Mouse (Mus musculus) intestine, embryonic 15.5 days (tissue): ENCODE results near the gene Hmgxb4. TPM values are rescaled to one million over a fixed set of nuclear protein-coding genes. Genes with fewer than 3 reads are reported as not detected.

Experiments used
- ATAC-seq: fragments of 200-750 bp; cut with Nextera tagmentation; 2 replicates; pipeline ENCODE4 v1.8.0; 2017; ENCODE audit warnings: moderate TSS enrichment, moderate library complexity
- H3K27ac ChIP-seq: fragments of 300-500 bp; sonication (generic); 2 replicates; pipeline ENCODE4 v1.5.1; 2015; ENCODE audit warnings: mild to moderate bottlenecking, inconsistent platforms
- H3K27me3 ChIP-seq: fragments of 300-500 bp; sonication (generic); replicated peaks from 2 replicates; pipeline ENCODE4 v1.6.1; 2015; ENCODE audit warnings: inconsistent platforms
- H3K36me3 ChIP-seq: fragments of 300-500 bp; sonication (generic); 2 replicates; pipeline ENCODE4 v1.6.1; 2015; ENCODE audit warnings: inconsistent platforms
- H3K4me1 ChIP-seq: fragments of 300-500 bp; sonication (generic); replicated peaks from 2 replicates; pipeline ENCODE4 v1.6.1; 2015; ENCODE audit warnings: inconsistent platforms
- H3K4me2 ChIP-seq: fragments of 300-500 bp; sonication (generic); replicated peaks from 2 replicates; pipeline ENCODE4 v1.6.1; 2015; ENCODE audit warnings: mild to moderate bottlenecking, inconsistent platforms
- H3K4me3 ChIP-seq: fragments of 300-500 bp; sonication (generic); replicated peaks from 2 replicates; pipeline ENCODE4 v1.5.1; 2015; ENCODE audit warnings: inconsistent platforms
- H3K9ac ChIP-seq: fragments of 300-500 bp; sonication (generic); 2 replicates; pipeline ENCODE4 v1.6.1; 2015; ENCODE audit warnings: inconsistent platforms
- H3K9me3 ChIP-seq: fragments of 300-500 bp; sonication (generic); 2 replicates; pipeline ENCODE4 v1.6.1; 2016; ENCODE audit warnings: inconsistent platforms
- WGBS: fragments of 180-500 bp; shearing (Covaris S2); methylation state at CpG from one replicate; pipeline ENCODE4 v1.1.7; 2015; 5-methylcytosine and 5-hydroxymethylcytosine counted together
- polyA plus RNA-seq: library from polyadenylated mRNA; unstranded; fragments of >200 nt; fragmentation: Nextera tagmentation; extraction: Ambion mirVana; gene quantifications from 2 replicates; pipeline ENCODE4 v1.2.1, GENCODE M21; 2015

The Hmgxb4 gene
- polyA plus RNA-seq, 1 experiment from 2014 or later: 29.7 TPM

DNA sequence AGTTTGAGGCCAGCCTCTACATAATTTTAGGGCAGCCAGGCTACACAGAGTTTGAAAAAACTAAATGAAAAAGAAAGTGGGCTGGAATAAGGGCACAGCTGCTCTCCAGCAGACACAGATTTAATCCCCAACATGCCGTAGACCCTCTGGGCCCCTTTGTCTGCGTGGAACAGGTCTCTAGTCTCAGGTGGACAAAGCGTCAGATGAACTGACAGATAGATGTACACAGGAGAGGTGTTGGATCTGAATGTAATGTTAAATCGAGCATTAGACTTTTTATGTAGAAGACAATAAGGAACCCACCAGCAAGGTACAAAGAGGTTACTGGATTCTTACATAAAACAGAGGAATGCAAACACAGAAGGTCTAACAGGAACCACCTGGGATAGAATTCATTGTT is 32.7 kb downstream of the Hmgxb4 start:
- ATAC-seq: no peak
- H3K36me3 ChIP-seq: peaks cover 24% of the 10 kb centered on the region; the same call in 1 of the 2 replicates
- H3K27me3 ChIP-seq: no peaks in the 10 kb centered on the region
- no peaks in the 10 kb centered on the region for H3K9me3 ChIP-seq
- H3K4me3 ChIP-seq: no peak overlapping the region
- H3K9ac ChIP-seq: no peak overlapping the region
- H3K27ac ChIP-seq: no peak overlapping the region
- no peak overlapping the region for H3K4me2 ChIP-seq
- 94% methylated on average over 4 of the region's 4 CpGs for WGBS
- no peaks in the 10 kb centered on the region for H3K4me1 ChIP-seq

DNA sequence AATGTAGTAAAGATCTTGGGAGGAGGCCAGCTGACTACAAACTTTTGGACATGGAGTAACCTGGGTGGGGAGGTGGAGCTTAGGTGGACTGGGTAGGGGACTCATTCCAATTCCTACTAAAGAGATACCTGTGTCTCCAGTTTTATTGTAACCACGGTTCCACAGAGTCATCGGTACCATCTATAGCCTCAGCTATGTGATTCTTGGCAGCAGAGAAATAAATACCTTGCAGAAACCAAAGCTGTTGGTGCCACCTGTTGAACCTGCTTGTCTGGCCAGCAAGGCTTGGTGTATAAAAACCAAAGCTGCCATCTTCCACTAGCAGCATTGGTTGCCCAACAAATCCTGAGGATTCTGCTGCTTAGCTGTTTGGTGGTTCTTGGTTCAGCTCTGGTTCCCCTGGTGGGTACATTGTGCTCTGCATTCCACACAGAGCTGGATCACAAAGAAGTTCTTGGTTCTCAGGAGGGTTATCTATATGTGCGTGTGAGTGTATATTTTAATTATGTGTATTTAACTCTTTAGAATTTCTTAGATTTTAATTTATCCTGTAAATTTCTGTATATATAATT is 37.4 kb downstream of the Hmgxb4 start:
- Histone ChIP-seq H3K9ac (no peak overlapping the region), H3K4me1 (peaks cover 3% of the 10 kb centered on the region; the same call in 1 of the 2 replicates), H3K36me3 (peaks cover 10% of the 10 kb centered on the region; the same call in 1 of the 2 replicates), H3K9me3 (no peaks in the 10 kb centered on the region), H3K4me2 (no peak overlapping the region), H3K27me3 (no peaks in the 10 kb centered on the region), H3K4me3 (no peak overlapping the region), H3K27ac (no peak overlapping the region)
- ATAC-seq: no peak
- WGBS: 93% methylated on average over 3 of the region's 3 CpGs

GRCm38 (mm10) chr8:75032961-75033360 is 39.8 kb downstream of the Hmgxb4 start:
- peaks cover 3% of the 10 kb centered on the region; the same call in 1 of the 2 replicates for H3K4me1 ChIP-seq
- peak overlapping the region; percentile 39; the same call in 1 of the 2 replicates for H3K9ac ChIP-seq
- no peaks in the 10 kb centered on the region for H3K9me3 ChIP-seq
- H3K36me3 ChIP-seq: 0 out of 2 replicates have a peak, but pooled peaks cover 3% of the 10 kb centered on the region
- H3K27me3 ChIP-seq: no peaks in the 10 kb centered on the region
- 58% methylated on average over 5 of the region's 5 CpGs for WGBS
- peak overlapping the region; percentile 86 for H3K4me2 ChIP-seq
- H3K4me3 ChIP-seq: peak overlapping the region; percentile 74
- 0 out of 2 replicates have a peak overlapping the region, but pooled peaks have one; percentile 40 for H3K27ac ChIP-seq
- ATAC-seq: no peak; the same call in 1 of the 2 replicates

DNA sequence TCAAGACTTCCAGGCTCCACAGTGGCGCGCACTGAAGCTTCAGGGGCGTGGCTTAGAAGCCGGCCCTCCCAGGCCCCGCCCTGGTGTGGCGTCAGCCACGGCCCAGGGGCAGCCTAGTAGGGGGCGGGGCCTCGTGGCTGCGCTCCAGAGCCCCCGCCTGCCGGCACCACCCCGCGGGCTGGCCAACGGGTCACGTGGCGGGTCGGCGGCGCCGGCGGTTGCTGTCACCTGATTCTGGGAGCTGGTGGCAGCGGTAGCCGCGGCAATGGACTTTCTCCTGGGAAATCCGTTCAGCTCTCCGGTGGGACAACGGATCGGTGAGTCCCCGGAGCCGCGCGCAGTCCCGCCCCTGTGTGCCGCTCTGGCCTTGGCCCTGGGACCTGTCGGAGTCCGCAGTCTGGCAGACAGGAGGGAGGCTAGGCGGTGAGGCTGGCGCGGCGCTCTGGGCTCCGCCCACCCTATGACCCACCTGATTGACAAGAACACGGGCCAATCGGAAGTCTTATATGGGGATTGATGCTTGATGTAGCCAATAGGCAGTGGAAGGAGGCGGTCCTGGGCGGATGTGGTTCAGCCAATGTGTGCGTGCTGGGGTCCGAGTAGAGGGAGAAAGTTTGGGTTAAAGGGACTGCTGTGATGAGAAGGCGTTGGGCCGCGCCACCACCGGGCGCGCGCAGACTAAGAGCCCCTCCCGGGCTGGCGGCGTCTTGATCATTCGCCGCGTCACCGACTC is 40.5 kb downstream of the Hmgxb4 start, which contains the start of gene Tom1:
TSS of gene Tom1 (plus strand) at position 195 of the 733 bp plus-strand sequence.
- H3K9ac ChIP-seq: peak within 1 kb of the TSS; percentile 59
- H3K27me3 ChIP-seq: no peaks in the 10 kb centered on the region
- peak within 1 kb of the TSS; percentile 88 for H3K27ac ChIP-seq
- ATAC-seq: peak; percentile 99
- H3K4me3 ChIP-seq: peak within 1 kb of the TSS; percentile 74
- under 1% methylated on average over 62 of the region's 62 CpGs for WGBS
- H3K4me2 ChIP-seq: peak within 1 kb of the TSS; percentile 86
- H3K9me3 ChIP-seq: no peaks in the 10 kb centered on the region
- peaks cover 7% of the 10 kb centered on the region; the same call in 1 of the 2 replicates for H3K4me1 ChIP-seq
- H3K36me3 ChIP-seq: 0 out of 2 replicates have a peak, but pooled peaks cover 3% of the 10 kb centered on the region

GRCm38 (mm10) chr8:75034285-75034684 is 41.1 kb downstream of the Hmgxb4 start:
- H3K4me1 ChIP-seq: peaks cover 9% of the 10 kb centered on the region; the same call in 1 of the 2 replicates
- H3K36me3 ChIP-seq: 0 out of 2 replicates have a peak, but pooled peaks cover 3% of the 10 kb centered on the region
- 1% methylated on average over 17 of the region's 17 CpGs for WGBS
- ATAC-seq: no peak
- peak overlapping the region; percentile 54; the same call in 1 of the 2 replicates for H3K27ac ChIP-seq
- H3K9me3 ChIP-seq: no peaks in the 10 kb centered on the region
- peak overlapping the region; percentile 59 for H3K9ac ChIP-seq
- peak overlapping the region; percentile 74 for H3K4me3 ChIP-seq
- H3K27me3 ChIP-seq: no peaks in the 10 kb centered on the region
- H3K4me2 ChIP-seq: peak overlapping the region; percentile 86

GRCm38 (mm10) chr8:75035640-75036039 is 42.5 kb downstream of the Hmgxb4 start:
- Histone ChIP-seq H3K27me3 (no peaks in the 10 kb centered on the region), H3K4me2 (no peak overlapping the region), H3K4me3 (no peak overlapping the region), H3K9me3 (no peaks in the 10 kb centered on the region), H3K9ac (no peak overlapping the region), H3K27ac (no peak overlapping the region), H3K4me1 (peaks cover 9% of the 10 kb centered on the region; the same call in 1 of the 2 replicates), H3K36me3 (no peaks in the 10 kb centered on the region)
- ATAC-seq: no peak

GRCm38 (mm10) chr8:75038497-75038896 is 45.3 kb downstream of the Hmgxb4 start:
- H3K9ac ChIP-seq: no peak overlapping the region
- no peaks in the 10 kb centered on the region for H3K36me3 ChIP-seq
- H3K27ac ChIP-seq: no peak overlapping the region
- H3K4me2 ChIP-seq: no peak overlapping the region
- no peak for ATAC-seq
- no peak overlapping the region for H3K4me3 ChIP-seq
- no peaks in the 10 kb centered on the region for H3K27me3 ChIP-seq
- no peaks in the 10 kb centered on the region for H3K9me3 ChIP-seq
- peaks cover 6% of the 10 kb centered on the region; the same call in 1 of the 2 replicates for H3K4me1 ChIP-seq

- H3K27me3 ChIP-seq: no peaks in the 10 kb centered on the region
- no peaks in the 10 kb centered on the region for H3K36me3 ChIP-seq
- no peaks in the 10 kb centered on the region for H3K9me3 ChIP-seq
- no peak overlapping the region for H3K27ac ChIP-seq
- WGBS: 100% methylated on average over 1 of the region's 1 CpGs
- ATAC-seq: no peak
- no peak overlapping the region for H3K4me3 ChIP-seq
- no peak overlapping the region for H3K4me2 ChIP-seq
- H3K4me1 ChIP-seq: peaks cover 6% of the 10 kb centered on the region; the same call in 1 of the 2 replicates
- no peak overlapping the region for H3K9ac ChIP-seq
Observed at GRCm38 (mm10) chr8:75039754-75040153, 46.6 kb downstream of the Hmgxb4 start.

GRCm38 (mm10) chr8:75042171-75042570 is 49.0 kb downstream of the Hmgxb4 start:
- Histone ChIP-seq H3K9ac (no peak overlapping the region), H3K4me2 (no peak overlapping the region), H3K4me1 (peaks cover 6% of the 10 kb centered on the region; the same call in 1 of the 2 replicates), H3K27me3 (no peaks in the 10 kb centered on the region), H3K27ac (no peak overlapping the region), H3K9me3 (no peaks in the 10 kb centered on the region), H3K4me3 (no peak overlapping the region), H3K36me3 (no peaks in the 10 kb centered on the region)
- ATAC-seq: no peak
- 77% methylated on average over 2 of the region's 2 CpGs for WGBS

DNA sequence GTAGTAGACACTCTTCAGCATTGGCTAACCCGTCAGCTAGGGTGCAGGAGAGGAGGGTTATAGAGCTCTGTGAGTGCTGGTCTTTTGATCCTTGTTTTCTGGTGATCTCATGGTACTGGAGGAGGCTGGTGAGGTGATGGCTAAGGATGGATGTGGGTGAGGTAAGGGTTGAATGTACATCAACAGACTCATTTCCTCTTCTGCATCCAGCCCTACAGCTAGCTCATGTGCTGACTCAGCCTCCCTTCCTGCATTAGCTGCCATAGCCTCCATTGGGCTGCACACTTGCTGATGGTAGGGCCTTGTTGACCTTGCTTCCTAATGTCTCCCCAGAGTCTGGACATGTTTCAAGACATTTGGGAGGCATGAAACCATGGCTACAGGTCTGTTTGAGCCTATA is 49.8 kb downstream of the Hmgxb4 start:
- Histone ChIP-seq H3K4me3 (no peak overlapping the region), H3K4me1 (peaks cover 6% of the 10 kb centered on the region; the same call in 1 of the 2 replicates), H3K9ac (no peak overlapping the region), H3K27ac (no peak overlapping the region), H3K36me3 (no peaks in the 10 kb centered on the region), H3K9me3 (no peaks in the 10 kb centered on the region), H3K27me3 (no peaks in the 10 kb centered on the region), H3K4me2 (no peak overlapping the region)
- 85% methylated on average over 1 of the region's 1 CpGs for WGBS
- no peak for ATAC-seq

GRCm38 (mm10) chr8:75046303-75046702 is 53.1 kb downstream of the Hmgxb4 start:
- Histone ChIP-seq H3K9ac (no peak overlapping the region), H3K4me1 (no peaks in the 10 kb centered on the region), H3K27me3 (no peaks in the 10 kb centered on the region), H3K27ac (no peak overlapping the region), H3K4me3 (no peak overlapping the region), H3K9me3 (no peaks in the 10 kb centered on the region), H3K36me3 (no peaks in the 10 kb centered on the region), H3K4me2 (no peak overlapping the region)
- no peak for ATAC-seq
- 94% methylated on average over 1 of the region's 1 CpGs for WGBS

GRCm38 (mm10) chr8:75047784-75048183 is 54.6 kb downstream of the Hmgxb4 start:
- H3K9me3 ChIP-seq: no peaks in the 10 kb centered on the region
- no peaks in the 10 kb centered on the region for H3K36me3 ChIP-seq
- WGBS: 85% methylated on average over 3 of the region's 3 CpGs
- H3K4me1 ChIP-seq: no peaks in the 10 kb centered on the region
- H3K4me3 ChIP-seq: no peak overlapping the region
- H3K4me2 ChIP-seq: no peak overlapping the region
- H3K9ac ChIP-seq: no peak overlapping the region
- no peak overlapping the region for H3K27ac ChIP-seq
- no peaks in the 10 kb centered on the region for H3K27me3 ChIP-seq
- no peak for ATAC-seq
